Mouse (Mus musculus): Measurements from ENCODE around the gene Esp6. TPM values are rescaled to one million over a fixed set of nuclear protein-coding genes. Genes with fewer than 3 reads are reported as not detected.

The Esp6 gene
- total and polyA plus RNA-seq, 2 experiments from 2014 or later: not detected

GRCm38 (mm10) chr17:40591297-40591696 lies 30.0 kb downstream of the Esp6 start:
- ATAC-seq (ENCODE audit: insufficient read depth, low read depth) (no peak), DNase-seq (ENCODE audit: low spot score) (no peak)
- Histone ChIP-seq H3K9me3 (replicated peaks; ENCODE audit: control insufficient read depth, low read length) (no peaks in the 10 kb centered on the region), H3K27ac (ENCODE audit: low read depth) (no peak overlapping the region), H3K9ac (replicated peaks; ENCODE audit: low read depth, low read length) (no peak overlapping the region), H3K4me1 (ENCODE audit: control insufficient read depth, insufficient read depth) (no peaks in the 10 kb centered on the region), H3K27me3 (ENCODE audit: control insufficient read depth, insufficient read depth, low read length) (no peaks in the 10 kb centered on the region), H3K4me2 (ENCODE audit: low read depth, low read length) (no peak overlapping the region), H3K4me3 (ENCODE audit: low read depth, low read length) (no peak overlapping the region), H3K36me3 (replicated peaks; ENCODE audit: control insufficient read depth, insufficient read depth, low read length) (no peaks in the 10 kb centered on the region)
- no peak for TF ChIP-seq EP300 (IDR thresholded peaks at IDR 0.05; ENCODE audit: low read depth)
- TF ChIP-seq CTCF (IDR thresholded peaks at IDR 0.05; ENCODE audit: low read depth): no peak

GRCm38 (mm10) chr17:40598294-40598693 lies 37.0 kb downstream of the Esp6 start, which contains the start of gene Esp4:
Gene Esp4 (plus strand): TSS chr17:40598594.
- ATAC-seq (ENCODE audit: insufficient read depth, low read depth) (no peak), DNase-seq (ENCODE audit: low spot score) (no peak)
- Histone ChIP-seq H3K4me3 (ENCODE audit: low read depth, low read length) (no peak within 1 kb of the TSS), H3K4me2 (ENCODE audit: low read depth, low read length) (no peak within 1 kb of the TSS), H3K27me3 (ENCODE audit: control insufficient read depth, insufficient read depth, low read length) (no peaks in the 10 kb centered on the region), H3K9me3 (replicated peaks; ENCODE audit: control insufficient read depth, low read length) (no peaks in the 10 kb centered on the region), H3K9ac (replicated peaks; ENCODE audit: low read depth, low read length) (no peak within 1 kb of the TSS), H3K36me3 (replicated peaks; ENCODE audit: control insufficient read depth, insufficient read depth, low read length) (no peaks in the 10 kb centered on the region), H3K27ac (ENCODE audit: low read depth) (no peak within 1 kb of the TSS), H3K4me1 (ENCODE audit: control insufficient read depth, insufficient read depth) (no peaks in the 10 kb centered on the region)
- TF ChIP-seq EP300 (IDR thresholded peaks at IDR 0.05; ENCODE audit: low read depth) (no peak), CTCF (IDR thresholded peaks at IDR 0.05; ENCODE audit: low read depth) (no peak)

Other genes starting within 250 kb of the Esp6 start
- not detected in 2 replicates for gene Crisp1, start 242.3 kb upstream of the Esp6 start, total RNA-seq (2014; rRNA removed; ENCODE audit: low replicate concordance)
- gene Crisp1, start 242.3 kb upstream of the Esp6 start, polyA plus RNA-seq (2015; fragmentation: Nextera tagmentation; extraction: Ambion mirVana): not detected in 2 replicates
- not detected in 2 replicates for gene Esp8, start 41.5 kb upstream of the Esp6 start, total RNA-seq (2014; rRNA removed; ENCODE audit: low replicate concordance)
- gene Esp8, start 41.5 kb upstream of the Esp6 start, polyA plus RNA-seq (2015; fragmentation: Nextera tagmentation; extraction: Ambion mirVana): not detected in 2 replicates
- not detected in 2 replicates for gene Esp4, start 37.1 kb downstream of the Esp6 start, total RNA-seq (2014; rRNA removed; ENCODE audit: low replicate concordance)
- not detected in 2 replicates for gene Esp4, start 37.1 kb downstream of the Esp6 start, polyA plus RNA-seq (2015; fragmentation: Nextera tagmentation; extraction: Ambion mirVana)
- not detected in 2 replicates for gene Esp3, start 70.6 kb downstream of the Esp6 start, total RNA-seq (2014; rRNA removed; ENCODE audit: low replicate concordance)
- not detected in 2 replicates for gene Esp3, start 70.6 kb downstream of the Esp6 start, polyA plus RNA-seq (2015; fragmentation: Nextera tagmentation; extraction: Ambion mirVana)
- not detected in 2 replicates for gene Esp1, start 165.6 kb downstream of the Esp6 start, total RNA-seq (2014; rRNA removed; ENCODE audit: low replicate concordance)
- not detected in 2 replicates for gene Esp1, start 165.6 kb downstream of the Esp6 start, polyA plus RNA-seq (2015; fragmentation: Nextera tagmentation; extraction: Ambion mirVana)
- gene Crisp2, start 245.5 kb downstream of the Esp6 start, total RNA-seq (2014; rRNA removed; ENCODE audit: low replicate concordance): not detected in 2 replicates
- gene Crisp2, start 245.5 kb downstream of the Esp6 start, polyA plus RNA-seq (2015; fragmentation: Nextera tagmentation; extraction: Ambion mirVana): not detected in 2 replicates
- 0.58 TPM in 1 of 2 replicates, not detected in the other for gene Rhag, start 249.6 kb downstream of the Esp6 start, total RNA-seq (2014; rRNA removed; ENCODE audit: low replicate concordance)
- 0.18 and 0.34 TPM in 2 replicates for gene Rhag, start 249.6 kb downstream of the Esp6 start, polyA plus RNA-seq (2015; fragmentation: Nextera tagmentation; extraction: Ambion mirVana)

All from heart, postnatal 0 days (tissue).